In the genomic region with DNA sequence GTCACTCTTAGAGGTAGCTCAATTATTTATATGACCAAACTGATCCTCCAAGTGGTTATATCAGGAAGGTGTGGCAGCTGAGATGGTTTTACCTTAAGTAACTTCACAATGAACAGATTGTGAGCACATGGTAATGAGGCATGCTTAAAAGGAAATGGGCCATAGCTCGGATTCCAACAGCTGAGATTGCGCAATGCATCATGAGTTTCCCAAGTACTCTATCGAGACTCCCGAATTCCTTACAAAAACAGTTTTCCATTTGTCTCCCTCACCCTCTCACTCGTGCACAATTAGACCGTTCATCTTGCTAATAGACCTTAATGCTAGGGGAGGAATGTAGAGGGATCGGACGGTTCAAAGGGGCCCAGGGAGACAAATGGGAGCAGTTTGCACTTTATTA, we compare ENCODE assay signal across 13 mouse cellular contexts.
A peak's percentile ranks its signal among the peaks of the same experiment; 100 is the strongest.
DNase-seq lines count a peak whose midpoint lies in the region; ATAC-seq lines count a peak whose summit lies in the region.
"Had no signal": no experiment of that assay in that cellular context is flagged by ENCODE, and none has a peak within 500 bp of the region (broad histone marks: within the 10 kb centered on the region; RNA-seq: fewer than 3 reads in every experiment).

No protein-coding gene starts in this region.

- no peaks in the 10 kb centered on the region for H3K27me3 ChIP-seq in intestine, embryonic 15.5 days (replicated peaks)
- no peaks in the 10 kb centered on the region for H3K27me3 ChIP-seq in intestine, embryonic 16.5 days (replicated peaks; ENCODE audit: control insufficient read depth, insufficient read depth, low read length)
- no peaks in the 10 kb centered on the region for H3K27me3 ChIP-seq in liver, embryonic 11.5 days (replicated peaks; ENCODE audit: control insufficient read depth, insufficient read depth, low read length)

- no peaks in the 10 kb centered on the region for H3K4me1 ChIP-seq in intestine, embryonic 15.5 days (replicated peaks)
- no peaks in the 10 kb centered on the region for H3K4me1 ChIP-seq in intestine, embryonic 16.5 days (ENCODE audit: control insufficient read depth, insufficient read depth, low read length)
- H3K4me1 ChIP-seq in liver, embryonic 11.5 days (replicated peaks; ENCODE audit: control insufficient read depth, insufficient read depth, low read length) = 0 out of 2 replicates have a peak, but pooled peaks cover 19% of the 10 kb centered on the region

- ATAC-seq in intestine, embryonic 15.5 days = peak; percentile 23; the same call in 1 of the 2 replicates
- no peak for ATAC-seq in intestine, embryonic 16.5 days
- no peak for ATAC-seq in liver, embryonic 11.5 days (replicated peaks; ENCODE audit: low FRiP score)
- ATAC-seq: hindbrain, embryonic 16.5 days had no signal

- H3K4me2 ChIP-seq in intestine, embryonic 15.5 days (replicated peaks) = no peak overlapping the region
- no peak overlapping the region for H3K4me2 ChIP-seq in intestine, embryonic 16.5 days (ENCODE audit: low read depth, low read length)
- H3K4me2 ChIP-seq in liver, embryonic 11.5 days = no peak overlapping the region

- no peak overlapping the region for H3K9ac ChIP-seq in intestine, embryonic 15.5 days
- H3K9ac ChIP-seq in intestine, embryonic 16.5 days (ENCODE audit: low read depth, low read length) = no peak overlapping the region
- no peak overlapping the region for H3K9ac ChIP-seq in liver, embryonic 11.5 days (ENCODE audit: low read depth, low read length)

- DNase-seq in Muller cell, postnatal 12 days (ENCODE audit: inconsistent ontology term) = peak; percentile 66
- peak; percentile 30 for DNase-seq in embryo, embryonic 10.5 days (ENCODE audit: low spot score)
- DNase-seq in lung, postnatal 10 days = peak; percentile 60
- DNase-seq in liver, embryonic 11.5 days (ENCODE audit: low spot score) = no peak
- no peak for DNase-seq in spleen, postnatal 36 days (ENCODE audit: low spot score in 2 of 2)
- DNase-seq: cerebellum, adult 9-10 months; spleen, adult 18-20 months; thymus, adult 2 months had no signal

- H3K36me3 ChIP-seq in intestine, embryonic 15.5 days = no peaks in the 10 kb centered on the region; the same call in 1 of the 2 replicates
- no peaks in the 10 kb centered on the region for H3K36me3 ChIP-seq in intestine, embryonic 16.5 days (ENCODE audit: control insufficient read depth, insufficient read depth, low read length)
- H3K36me3 ChIP-seq in liver, embryonic 11.5 days (ENCODE audit: control insufficient read depth, insufficient read depth, low read length) = no peaks in the 10 kb centered on the region; the same call in 1 of the 2 replicates

- no peak overlapping the region for H3K27ac ChIP-seq in intestine, embryonic 15.5 days
- no peak overlapping the region for H3K27ac ChIP-seq in intestine, embryonic 16.5 days (ENCODE audit: low read length)
- no peak overlapping the region for H3K27ac ChIP-seq in liver, embryonic 11.5 days (ENCODE audit: low read depth, low read length)
- H3K27ac ChIP-seq: left cerebral cortex, adult 2 months had no signal

- no peaks in the 10 kb centered on the region for H3K9me3 ChIP-seq in intestine, embryonic 15.5 days
- no peaks in the 10 kb centered on the region for H3K9me3 ChIP-seq in intestine, embryonic 16.5 days (ENCODE audit: control insufficient read depth, low read length)
- H3K9me3 ChIP-seq in liver, embryonic 11.5 days (ENCODE audit: control insufficient read depth, low read length) = no peaks in the 10 kb centered on the region

- WGBS in intestine, embryonic 15.5 days = 52% methylated on average over 8 of the region's 8 CpGs
- WGBS in intestine, embryonic 16.5 days = 51% methylated on average over 8 of the region's 8 CpGs
- 80% methylated on average over 8 of the region's 8 CpGs for WGBS in liver, embryonic 11.5 days

- no peak overlapping the region for H3K4me3 ChIP-seq in intestine, embryonic 15.5 days (replicated peaks)
- H3K4me3 ChIP-seq in intestine, embryonic 16.5 days (ENCODE audit: low read length) = no peak overlapping the region
- no peak overlapping the region for H3K4me3 ChIP-seq in liver, embryonic 11.5 days (ENCODE audit: low read depth, low read length)
- H3K4me3 ChIP-seq: erythroblast, embryonic 14.5 days; left cerebral cortex, adult 2 months had no signal

Comparison
In these comparisons a context has a peak if more than half of its experiments do, and no peak if none do; other contexts are left out.
1. DNase-seq: peak in Muller cell, postnatal 12 days (single experiment), embryo, embryonic 10.5 days (single experiment) and lung, postnatal 10 days (single experiment); none in liver, embryonic 11.5 days (single experiment) and spleen, postnatal 36 days (0 of 2).